Mouse (Mus musculus) midbrain, embryonic 12.5 days (tissue): ENCODE results near the gene Olfr52. TPM values are rescaled to one million over a fixed set of nuclear protein-coding genes. Genes with fewer than 3 reads are reported as not detected.

Experiments
- polyA plus RNA-seq: library from polyadenylated mRNA; unstranded; fragments of >200 nt; fragmentation: Nextera tagmentation; extraction: Ambion mirVana; gene quantifications from 2 replicates; pipeline ENCODE4 v1.2.1, GENCODE M21; 2016

The Olfr52 gene
- polyA plus RNA-seq, 1 experiment from 2014 or later: not detected

Other genes starting within 250 kb of the Olfr52 start
- gene Olfr1028, start 235.2 kb downstream of the Olfr52 start, polyA plus RNA-seq: not detected in 2 replicates
- not detected in 2 replicates for gene Olfr1029, start 211.8 kb downstream of the Olfr52 start, polyA plus RNA-seq
- gene Olfr1030, start 206.4 kb downstream of the Olfr52 start, polyA plus RNA-seq: not detected in 2 replicates
- not detected in 2 replicates for gene Olfr1031, start 195.4 kb downstream of the Olfr52 start, polyA plus RNA-seq
- gene Olfr1032, start 180.1 kb downstream of the Olfr52 start, polyA plus RNA-seq: not detected in 2 replicates
- gene Olfr1033, start 165.1 kb downstream of the Olfr52 start, polyA plus RNA-seq: not detected in 2 replicates
- gene Olfr1034, start 139.8 kb downstream of the Olfr52 start, polyA plus RNA-seq: 0.05 TPM in 1 of 2 replicates, not detected in the other
- not detected in 2 replicates for gene Olfr1036, start 111.7 kb downstream of the Olfr52 start, polyA plus RNA-seq
- not detected in 2 replicates for gene Olfr1037, start 98.3 kb downstream of the Olfr52 start, polyA plus RNA-seq
- not detected in 2 replicates for gene Olfr1039, start 49.8 kb downstream of the Olfr52 start, polyA plus RNA-seq
- gene Olfr1040, start 39.0 kb downstream of the Olfr52 start, polyA plus RNA-seq: not detected in 2 replicates
- not detected in 2 replicates for gene Olfr1042, start 23.8 kb downstream of the Olfr52 start, polyA plus RNA-seq
- not detected in 2 replicates for gene Olfr1043, start 18.2 kb downstream of the Olfr52 start, polyA plus RNA-seq
- gene Olfr1044, start 7.9 kb downstream of the Olfr52 start, polyA plus RNA-seq: not detected in 2 replicates
- gene Olfr1045, start 17.3 kb upstream of the Olfr52 start, polyA plus RNA-seq: not detected in 2 replicates
- not detected in 2 replicates for gene Olfr1046, start 33.6 kb upstream of the Olfr52 start, polyA plus RNA-seq
- gene Olfr1047, start 45.7 kb upstream of the Olfr52 start, polyA plus RNA-seq: not detected in 2 replicates
- gene Olfr1048, start 54.6 kb upstream of the Olfr52 start, polyA plus RNA-seq: not detected in 2 replicates
- not detected in 2 replicates for gene Olfr1049, start 72.6 kb upstream of the Olfr52 start, polyA plus RNA-seq
- not detected in 2 replicates for gene Olfr1051, start 93.4 kb upstream of the Olfr52 start, polyA plus RNA-seq
- not detected in 2 replicates for gene Olfr1052, start 106.8 kb upstream of the Olfr52 start, polyA plus RNA-seq
- not detected in 2 replicates for gene Olfr1053, start 129.6 kb upstream of the Olfr52 start, polyA plus RNA-seq
- not detected in 2 replicates for gene Olfr1054, start 149.8 kb upstream of the Olfr52 start, polyA plus RNA-seq
- gene Olfr1055, start 164.6 kb upstream of the Olfr52 start, polyA plus RNA-seq: not detected in 2 replicates
- gene Olfr1056, start 176.8 kb upstream of the Olfr52 start, polyA plus RNA-seq: not detected in 2 replicates
- not detected in 2 replicates for gene Olfr1057, start 192.7 kb upstream of the Olfr52 start, polyA plus RNA-seq
- not detected in 2 replicates for gene Olfr1058, start 202.9 kb upstream of the Olfr52 start, polyA plus RNA-seq
- not detected in 2 replicates for gene Olfr1061, start 228.4 kb upstream of the Olfr52 start, polyA plus RNA-seq
- not detected in 2 replicates for gene Olfr1062, start 241.1 kb upstream of the Olfr52 start, polyA plus RNA-seq